Mouse (Mus musculus) thymus, adult 2 months (tissue): ENCODE data around the gene Itpripl2. TPM values are rescaled to one million over a fixed set of nuclear protein-coding genes. Genes with fewer than 3 reads are reported as not detected.

Source experiments
- DNase-seq: peaks from one replicate; pipeline ENCODE4 v3.0.0; 2021
- H3K27ac ChIP-seq: fragments of 200-500 bp; 2 replicates; pipeline ENCODE4 v1.5.1; 2012; ENCODE audit warnings: low read length, control low read depth; ENCODE audit not compliant: control insufficient read depth, insufficient read depth
- H3K27me3 ChIP-seq: fragments of 200-500 bp; 2 replicates; pipeline ENCODE4 v1.6.1; 2012; ENCODE audit warnings: mild to moderate bottlenecking, low read length, moderate library complexity, mixed read lengths; ENCODE audit not compliant: control insufficient read depth, insufficient read depth
- H3K36me3 ChIP-seq: fragments of 200-500 bp; 2 replicates; pipeline ENCODE4 v1.6.1; 2012; ENCODE audit warnings: mild to moderate bottlenecking, low read length, moderate library complexity; ENCODE audit not compliant: control insufficient read depth, insufficient read depth
- H3K4me1 ChIP-seq: fragments of 200-500 bp; replicated peaks from 2 replicates; pipeline ENCODE4 v1.6.1; 2012; ENCODE audit warnings: low read length; ENCODE audit not compliant: control insufficient read depth, insufficient read depth
- H3K4me3 ChIP-seq: fragments of 200-500 bp; 2 replicates; pipeline ENCODE4 v1.5.1; 2012; ENCODE audit warnings: mild to moderate bottlenecking, low read length, control low read depth, moderate library complexity; ENCODE audit not compliant: control insufficient read depth, insufficient read depth
- CTCF ChIP-seq: fragments of 200-500 bp; IDR thresholded peaks from 2 replicates; pipeline ENCODE4 v1.5.1; 2012; ENCODE audit warnings: mild to moderate bottlenecking, control low read depth, low read length, moderate library complexity, borderline replicate concordance; ENCODE audit not compliant: control insufficient read depth, poor library complexity, insufficient read depth; ENCODE audit errors: extremely low read depth
- POLR2A ChIP-seq: fragments of 200-500 bp; IDR thresholded peaks from 2 replicates; pipeline ENCODE4 v1.6.1; 2012; ENCODE audit warnings: mild to moderate bottlenecking, low read length, control low read depth, moderate library complexity; ENCODE audit not compliant: control insufficient read depth, poor library complexity, insufficient read depth; ENCODE audit errors: extremely low read depth
- WGBS: fragments of 180-500 bp; shearing (Covaris S2); methylation state at CpG from one replicate; pipeline ENCODE4 v1.1.7; 2018; 5-methylcytosine and 5-hydroxymethylcytosine counted together
- polyA plus RNA-seq: library from polyadenylated mRNA; depleted of rRNA; stranded (reverse); fragments of >200 nt; gene quantifications from 2 replicates; pipeline ENCODE4 v1.2.3, GENCODE M21; 2012

The Itpripl2 gene
- polyA plus RNA-seq, 1 experiment = 7.2 TPM

GRCm38 (mm10) chr7:118498984-118499783 is 7.4 kb upstream of the Itpripl2 start:
- Histone ChIP-seq H3K4me3 (no peak overlapping the region), H3K36me3 (no peaks in the 10 kb centered on the region), H3K27ac (no peak overlapping the region), H3K27me3 (no peaks in the 10 kb centered on the region), H3K4me1 (0 out of 2 replicates have a peak, but pooled peaks cover 3% of the 10 kb centered on the region)
- no peak for DNase-seq
- 39% methylated on average over 12 of the region's 12 CpGs for WGBS
- TF ChIP-seq POLR2A (no peak), CTCF (no peak)

- peaks cover 5% of the 10 kb centered on the region; the same call in 1 of the 2 replicates for H3K4me1 ChIP-seq
- no peaks in the 10 kb centered on the region for H3K36me3 ChIP-seq
- no peak for DNase-seq
- no peaks in the 10 kb centered on the region; the same call in 1 of the 2 replicates for H3K27me3 ChIP-seq
- no peak for TF ChIP-seq POLR2A
- no peak overlapping the region for H3K27ac ChIP-seq
- 86% methylated on average over 4 of the region's 4 CpGs for WGBS
- no peak overlapping the region for H3K4me3 ChIP-seq
Measured at GRCm38 (mm10) chr7:118494892-118495579, 3.3 kb upstream of the Itpripl2 start.

- H3K27ac ChIP-seq = no peak overlapping the region
- 95% methylated on average over 9 of the region's 9 CpGs for WGBS
Measured at GRCm38 (mm10) chr7:118493892-118494291, 2.1 kb upstream of the Itpripl2 start.

GRCm38 (mm10) chr7:118490666-118491430 is 927 bp downstream of the Itpripl2 start:
- H3K27ac ChIP-seq = no peak overlapping the region
- TF ChIP-seq POLR2A (no peak), CTCF (no peak)
- H3K36me3 ChIP-seq = no peaks in the 10 kb centered on the region
- no peak for DNase-seq
- H3K27me3 ChIP-seq = no peaks in the 10 kb centered on the region; the same call in 1 of the 2 replicates
- peaks cover 3% of the 10 kb centered on the region; the same call in 1 of the 2 replicates for H3K4me1 ChIP-seq
- 47% methylated on average over 67 of the region's 67 CpGs for WGBS
- H3K4me3 ChIP-seq = peak overlapping the region; percentile 47

More at GRCm38 (mm10) chr7:118493892-118494291, 2.1 kb upstream of the Itpripl2 start:
- Histone ChIP-seq H3K27me3 (no peaks in the 10 kb centered on the region; the same call in 1 of the 2 replicates), H3K36me3 (no peaks in the 10 kb centered on the region), H3K4me3 (no peak overlapping the region), H3K4me1 (peaks cover 3% of the 10 kb centered on the region; the same call in 1 of the 2 replicates)
- TF ChIP-seq CTCF (no peak), POLR2A (no peak)
- DNase-seq = no peak

GRCm38 (mm10) chr7:118489706-118490665 is 1.8 kb downstream of the Itpripl2 start:
- 96% methylated on average over 57 of the region's 57 CpGs for WGBS
- H3K4me1 ChIP-seq = peaks cover 3% of the 10 kb centered on the region; the same call in 1 of the 2 replicates
- H3K27me3 ChIP-seq = no peaks in the 10 kb centered on the region; the same call in 1 of the 2 replicates
- no peak for DNase-seq
- no peak overlapping the region for H3K27ac ChIP-seq
- H3K4me3 ChIP-seq = no peak overlapping the region
- no peak for TF ChIP-seq CTCF
- no peak for TF ChIP-seq POLR2A
- H3K36me3 ChIP-seq = no peaks in the 10 kb centered on the region
